Mouse (Mus musculus): Measurements from ENCODE around the gene Il6ra.

- TF ChIP-seq EP300 (IDR thresholded peaks at IDR 0.05): no peak
- no peak for TF ChIP-seq CTCF (IDR thresholded peaks at IDR 0.05)
These were observed 13.5 kb downstream of the Il6ra start for GRCm38 (mm10) chr3:89899511-89899908.

Data from lung, postnatal 0 days (tissue).